Mouse (Mus musculus) heart, postnatal 14 days (tissue): Measurements from ENCODE around the gene Rbfox3. TPM values are rescaled to one million over a fixed set of nuclear protein-coding genes. Genes with fewer than 3 reads are reported as not detected.
A peak's percentile ranks its signal among the peaks of the same experiment; 100 is the strongest.

Experiments
- DNase-seq, 2 experiments: peaks; one replicate each; pipeline ENCODE4 v3.0.0; 2021 to 2022
- intact Hi-C: fragments of 180-260 bp; cut with DNase I; formaldehyde crosslinking; loops from one replicate; pipeline ENCODE4 v1.15.1; 2025
- total RNA-seq, 2 experiments: library from RNA; stranded (reverse); gene quantifications; 2 replicates each; pipeline ENCODE4 v1.2.3; 2021

The Rbfox3 gene
- total RNA-seq, 2 experiments from 2014 or later: 0.12 to 0.29 TPM

GRCm38 (mm10) chr11:118906824-118907470 lies 4.5 kb downstream of the Rbfox3 start:
- no peak for DNase-seq

GRCm38 (mm10) chr11:118906131-118906823 lies 5.1 kb downstream of the Rbfox3 start:
- intact Hi-C loops: no loop called here
- DNase-seq: peak in 1 of 2 experiments; percentile 19

More at GRCm38 (mm10) chr11:118906824-118907470, 4.5 kb downstream of the Rbfox3 start:
- intact Hi-C loops: no loop called here

GRCm38 (mm10) chr11:118905656-118906055 lies 5.7 kb downstream of the Rbfox3 start:
- intact Hi-C loops: no loop called here
- no peak for DNase-seq

- no peak for DNase-seq
- intact Hi-C loops: no loop called here
Measured at GRCm38 (mm10) chr11:118904253-118904652, 7.1 kb downstream of the Rbfox3 start.

- DNase-seq: no peak
- intact Hi-C loops: no loop called here
Measured at GRCm38 (mm10) chr11:118899771-118900545, 11.4 kb downstream of the Rbfox3 start.

- DNase-seq: no peak
- intact Hi-C loops: no loop called here
Measured at GRCm38 (mm10) chr11:118898643-118899042, 12.8 kb downstream of the Rbfox3 start.

- intact Hi-C loops: no loop called here
Measured at GRCm38 (mm10) chr11:118898156-118898555, 13.2 kb downstream of the Rbfox3 start.

GRCm38 (mm10) chr11:118897114-118897841 lies 14.1 kb downstream of the Rbfox3 start:
- intact Hi-C loops: no loop called here
- DNase-seq: no peak

More at GRCm38 (mm10) chr11:118898156-118898555, 13.2 kb downstream of the Rbfox3 start:
- no peak for DNase-seq

- intact Hi-C loops: no loop called here
- no peak for DNase-seq
Measured at GRCm38 (mm10) chr11:118896032-118896675, 15.2 kb downstream of the Rbfox3 start.

- DNase-seq: no peak
- intact Hi-C loops: no loop called here
Measured at GRCm38 (mm10) chr11:118894835-118895234, 16.6 kb downstream of the Rbfox3 start.

- DNase-seq: no peak
- intact Hi-C loops: no loop called here
Measured at GRCm38 (mm10) chr11:118894196-118894595, 17.2 kb downstream of the Rbfox3 start.

- intact Hi-C loops: no loop called here
- DNase-seq: no peak
Measured at GRCm38 (mm10) chr11:118892876-118893275, 18.5 kb downstream of the Rbfox3 start.

- no peak for DNase-seq
- intact Hi-C loops: no loop called here
Measured at GRCm38 (mm10) chr11:118891516-118891915, 19.9 kb downstream of the Rbfox3 start.

- intact Hi-C loops: no loop called here
- DNase-seq: no peak
Measured at GRCm38 (mm10) chr11:118890992-118891398, 20.4 kb downstream of the Rbfox3 start.

- DNase-seq: no peak
- intact Hi-C loops: no loop called here
Measured at GRCm38 (mm10) chr11:118890474-118890873, 20.9 kb downstream of the Rbfox3 start.

GRCm38 (mm10) chr11:118889500-118889899 lies 21.9 kb downstream of the Rbfox3 start:
- DNase-seq: no peak
- intact Hi-C loops: no loop called here

- intact Hi-C loops: no loop called here
- no peak for DNase-seq
Measured at GRCm38 (mm10) chr11:118888426-118888825, 23.0 kb downstream of the Rbfox3 start.

GRCm38 (mm10) chr11:118887206-118887605 lies 24.2 kb downstream of the Rbfox3 start:
- DNase-seq: no peak
- intact Hi-C loops: no loop called here

- no peak for DNase-seq
- intact Hi-C loops: no loop called here
Measured at GRCm38 (mm10) chr11:118886269-118886965, 25.0 kb downstream of the Rbfox3 start.
